Mouse (Mus musculus) bone marrow, adult 2 months (tissue): ENCODE measurements around the gene Ubald2.

Source experiments
- CTCF ChIP-seq: fragments of 200-500 bp; IDR thresholded peaks from 2 replicates; pipeline ENCODE4 v1.5.1; 2011; ENCODE audit warnings: low read length, control low read depth; ENCODE audit not compliant: control insufficient read depth, insufficient read depth
- POLR2A ChIP-seq: fragments of 200-500 bp; IDR thresholded peaks from 2 replicates; pipeline ENCODE4 v1.6.1; 2011; ENCODE audit warnings: low read depth, mild to moderate bottlenecking, control low read depth, low read length, borderline replicate concordance; ENCODE audit not compliant: control insufficient read depth

DNA sequence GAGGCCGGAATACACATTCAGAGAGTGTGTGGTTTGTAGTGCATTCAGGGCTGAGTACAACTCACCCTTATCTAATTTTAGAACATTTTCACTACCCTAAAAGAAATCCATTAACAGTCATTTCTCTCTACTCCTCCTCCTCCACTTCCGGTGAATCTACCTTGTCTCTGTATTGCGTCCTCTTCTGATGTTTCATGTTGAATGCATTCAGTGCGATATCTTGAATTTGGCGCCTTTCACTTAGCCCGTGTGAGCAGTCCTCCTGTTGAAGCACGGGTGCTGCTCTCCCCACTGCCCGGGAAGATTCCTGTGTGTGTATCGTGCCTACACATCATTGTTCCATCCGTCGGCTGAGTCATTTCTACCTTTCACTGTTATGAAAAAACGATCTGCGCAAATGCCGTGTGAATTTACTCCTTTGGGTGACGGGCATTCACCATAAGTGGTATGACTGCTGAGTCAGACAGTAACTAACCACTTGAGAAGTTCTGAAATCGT lies 27.6 kb upstream of the Ubald2 start:
- TF ChIP-seq CTCF (no peak), POLR2A (no peak)
